Mouse (Mus musculus): ENCODE measurements at regions not wholly inside any gene's neighbourhood (a gene's known extent, or its start where the extent isn't known, plus 50 kb on each side); places are given as distances from the start of the nearest gene placed in this dataset.
"Not testable (repeated sequence)": the region's sequence is repeated elsewhere in the genome, so short reads cannot be mapped to it uniquely, and the experiment has no call there.

DNA sequence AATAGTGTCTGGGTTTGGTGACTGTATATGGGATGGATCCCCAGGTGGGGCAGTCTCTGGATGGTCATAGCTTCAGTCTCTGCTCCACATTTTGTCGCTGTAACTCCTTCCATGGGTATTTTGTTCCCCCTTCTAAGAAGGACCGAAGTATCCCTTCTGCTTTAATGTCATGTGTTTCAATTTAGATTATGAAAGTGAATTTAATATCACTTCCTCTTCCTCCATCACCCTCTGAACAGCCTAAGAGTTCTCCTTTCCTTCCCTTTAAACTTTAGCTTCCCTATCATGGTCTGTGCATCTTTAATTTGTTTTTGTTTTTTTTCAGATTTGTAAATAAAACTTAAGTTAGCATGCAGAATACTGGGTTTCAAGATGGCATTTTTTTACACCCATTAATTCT is 211.0 kb upstream of the Phyhipl start:
- no peak for DNase-seq
- intact Hi-C loops (cut with DNase I), result no loop called here

DNA sequence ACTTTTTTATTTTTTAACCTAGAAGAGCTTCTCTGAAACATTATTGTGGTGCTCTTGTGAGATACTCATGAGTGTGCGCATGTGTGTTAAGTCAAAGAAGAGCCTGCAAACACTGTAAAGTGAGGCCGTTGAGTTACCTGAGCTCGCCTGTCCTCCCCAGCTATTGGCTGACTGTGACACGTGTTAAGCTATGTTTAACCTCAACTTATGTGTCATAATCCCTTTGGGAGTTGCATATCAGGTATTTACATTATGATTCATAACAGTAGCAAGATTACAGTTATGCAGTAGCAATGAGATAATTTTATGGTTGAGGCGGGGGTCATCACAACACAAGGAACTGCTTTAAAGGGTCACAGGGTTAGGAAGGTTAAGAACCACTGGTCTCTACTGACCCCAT is 208.9 kb upstream of the Phyhipl start:
- DNase-seq, result no peak
- intact Hi-C loops (cut with DNase I), result no loop called here

DNA sequence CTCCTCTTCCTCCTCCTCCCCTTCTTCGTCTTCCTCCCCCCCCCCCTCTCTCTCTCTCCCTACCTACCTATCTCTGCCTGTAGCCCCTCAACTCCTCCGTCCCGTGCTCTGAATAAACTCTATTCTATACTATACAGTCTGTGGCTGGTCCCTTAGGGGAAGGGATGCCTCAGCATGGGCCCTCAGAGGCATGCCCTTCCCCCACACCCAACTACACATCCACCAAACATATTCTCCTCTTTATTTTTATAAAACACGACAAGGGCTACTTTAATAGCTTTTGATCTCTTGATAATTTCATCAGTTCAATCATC is 206.2 kb upstream of the Phyhipl start:
- DNase-seq, result no peak
- intact Hi-C loops (cut with DNase I), result no loop called here

DNA sequence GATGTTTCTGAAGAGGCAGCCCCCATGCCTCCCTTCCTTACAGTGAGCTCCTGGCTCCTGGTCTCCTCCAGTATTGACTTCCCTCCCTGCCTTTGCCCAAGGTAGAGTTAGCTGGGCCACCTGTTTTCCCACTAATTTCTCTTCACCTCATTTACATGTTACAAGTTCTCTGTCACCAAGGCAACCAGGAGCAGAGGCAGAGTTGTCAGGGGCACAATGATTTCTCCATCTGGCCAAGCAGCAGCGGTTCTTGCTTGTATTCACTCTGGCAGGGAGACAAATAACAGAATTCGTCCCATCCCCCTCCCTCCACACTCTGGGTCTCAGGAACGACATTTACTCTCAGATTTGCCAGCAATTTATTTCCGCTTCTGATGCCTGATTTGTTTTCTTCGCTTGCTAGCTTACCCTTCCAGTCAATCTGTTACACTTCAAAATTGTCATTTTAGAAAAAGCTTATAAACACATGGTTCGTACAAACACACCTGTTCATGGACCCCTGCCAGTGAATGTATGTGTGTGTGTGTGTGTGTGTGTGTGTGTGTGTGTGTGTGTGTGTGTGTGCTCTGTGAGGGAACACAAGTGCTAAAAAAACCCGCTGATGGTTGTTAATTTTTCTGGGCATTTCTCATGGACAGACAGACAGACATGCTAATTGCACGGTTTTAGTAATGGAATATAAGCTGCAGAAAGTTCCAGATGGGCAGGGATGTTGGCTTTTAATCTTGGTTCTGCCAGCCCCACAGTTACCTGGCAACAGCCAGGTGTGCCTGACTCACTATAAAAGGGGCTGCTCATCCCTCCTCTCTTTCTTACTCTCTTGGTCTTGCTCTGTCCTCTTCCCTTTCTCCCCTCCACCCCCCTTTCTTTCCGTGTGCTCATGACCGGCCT is 205.6 kb upstream of the Phyhipl start:
- DNase-seq, result peak; percentile 37
- intact Hi-C loops (cut with DNase I), result no loop called here

DNA sequence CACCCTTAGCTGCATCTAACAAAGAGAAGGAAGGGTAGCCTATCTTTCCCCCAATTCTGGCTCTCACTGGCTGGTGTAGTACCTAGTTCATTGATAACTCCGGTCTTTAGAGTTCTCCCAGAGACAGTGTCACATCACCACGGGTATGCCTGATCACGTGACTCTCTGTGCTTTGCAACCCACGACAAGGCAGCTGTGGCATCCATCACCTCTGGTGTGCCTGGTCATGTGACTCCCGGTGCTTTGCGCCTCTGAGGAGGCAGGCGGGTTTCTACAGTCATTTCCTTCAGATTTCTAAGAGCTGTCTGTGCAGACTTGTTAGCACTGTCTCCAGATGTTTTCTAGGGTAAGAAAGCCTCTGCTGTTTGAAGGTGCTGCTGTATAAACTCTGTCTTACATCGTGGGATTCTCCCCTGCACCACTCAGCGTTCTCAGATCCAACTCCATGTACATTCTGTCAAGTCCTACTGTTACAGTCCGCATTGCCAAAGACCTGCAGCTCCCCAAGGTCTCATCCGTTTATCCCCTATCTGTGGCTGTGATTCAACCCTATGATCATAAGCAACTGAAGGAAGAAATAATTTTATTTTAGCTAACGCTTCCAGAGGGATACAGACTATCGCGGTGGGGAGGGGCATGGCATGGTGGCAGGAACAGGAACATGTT is 201.5 kb upstream of the Phyhipl start:
- intact Hi-C loops (cut with DNase I), result loop anchor here (10.0 kb wide), 1 partner anchor 88 kb away; no protein-coding TSS in a partner anchor
- no peak for DNase-seq

DNA sequence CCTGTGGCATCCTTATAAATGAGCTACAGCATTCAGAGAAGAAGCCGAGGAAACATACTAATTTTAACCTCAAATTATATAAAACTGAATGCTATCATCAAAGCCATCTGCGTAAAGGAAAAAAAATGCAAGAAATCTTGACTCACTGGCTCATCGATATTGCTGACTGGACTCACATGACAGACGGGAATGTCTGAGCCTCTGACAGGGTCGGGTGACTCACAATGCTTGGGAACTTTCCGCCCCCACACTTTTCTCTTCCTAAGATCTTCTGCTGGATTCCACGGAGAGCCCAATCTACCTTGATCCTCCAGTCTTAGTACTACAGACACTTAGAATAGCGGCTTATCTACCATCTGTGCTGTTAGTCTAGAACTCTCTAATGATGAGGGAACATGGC is 200.2 kb upstream of the Phyhipl start:
- DNase-seq, result no peak
- intact Hi-C loops (cut with DNase I), result loop anchor here (10.0 kb wide), 1 partner anchor 89 kb away; no protein-coding TSS in a partner anchor

DNA sequence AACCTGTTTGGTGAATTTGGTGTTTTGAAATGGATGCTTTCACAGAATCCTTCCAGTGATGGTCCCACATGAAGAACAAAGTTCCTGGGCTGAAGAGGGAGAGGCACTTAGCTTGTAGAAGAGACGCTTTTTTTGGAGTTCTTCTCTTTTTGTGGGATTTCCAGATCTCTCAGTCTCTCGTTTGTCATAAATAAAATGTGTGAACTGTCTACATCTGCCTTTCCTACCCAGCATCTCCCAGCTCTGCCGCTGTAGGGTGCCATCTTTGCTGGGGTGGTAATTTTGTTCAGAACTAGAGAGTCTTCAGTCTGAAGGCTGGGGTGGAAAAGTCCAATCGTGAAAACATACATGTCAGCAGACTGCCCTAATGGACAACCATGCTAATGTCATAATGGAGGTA is 197.8 kb upstream of the Phyhipl start:
- intact Hi-C loops (cut with DNase I), result loop anchor here (10.0 kb wide), 1 partner anchor 91 kb away; no protein-coding TSS in a partner anchor
- no peak for DNase-seq

DNA sequence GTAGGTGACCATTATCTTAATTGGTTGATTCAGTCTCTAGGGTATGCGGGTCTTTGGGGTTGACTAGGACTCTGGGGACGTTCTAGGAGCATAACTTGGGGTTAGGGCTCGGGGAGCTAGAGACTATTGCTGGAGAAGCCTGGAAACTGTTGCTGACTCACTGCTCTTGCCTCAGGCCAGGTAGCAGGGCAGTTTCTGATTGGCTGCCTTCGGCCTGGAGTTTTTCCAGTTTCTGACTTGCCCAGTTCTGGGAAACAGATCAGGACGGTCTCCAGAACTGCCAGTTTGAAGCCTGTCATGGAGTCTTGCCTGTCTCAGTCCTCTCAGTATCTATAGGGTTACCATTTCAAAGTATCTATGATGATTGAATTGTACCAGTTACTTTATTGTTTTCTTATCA is 192.4 kb upstream of the Phyhipl start:
- intact Hi-C loops (cut with DNase I), result no loop called here
- DNase-seq, result no peak

DNA sequence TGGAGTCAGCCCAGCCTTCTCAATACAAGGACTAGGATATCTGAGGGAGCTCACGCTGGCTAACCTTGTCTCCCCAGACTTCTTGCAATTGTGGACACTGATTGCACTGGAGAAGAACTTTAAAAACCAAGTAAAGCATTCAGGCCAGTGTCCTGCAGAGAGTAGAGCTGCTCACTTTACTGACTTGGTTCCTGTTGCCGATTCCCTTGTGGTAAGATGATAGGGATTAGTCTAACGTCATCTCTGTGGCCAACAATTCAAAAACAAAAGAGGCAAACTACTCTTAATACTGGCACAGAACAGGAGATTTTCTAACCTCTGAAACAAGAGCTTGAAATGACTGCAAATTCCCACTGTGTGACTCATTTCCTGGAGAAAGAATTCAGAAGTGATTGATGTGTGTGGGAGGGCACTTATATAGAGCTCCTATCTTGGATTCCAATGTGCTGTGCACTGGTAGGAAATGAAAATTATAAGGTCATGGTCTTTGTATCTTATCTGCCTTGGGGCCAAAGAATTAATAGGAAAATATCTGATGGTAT is 191.6 kb upstream of the Phyhipl start:
- intact Hi-C loops (cut with DNase I), result no loop called here

DNA sequence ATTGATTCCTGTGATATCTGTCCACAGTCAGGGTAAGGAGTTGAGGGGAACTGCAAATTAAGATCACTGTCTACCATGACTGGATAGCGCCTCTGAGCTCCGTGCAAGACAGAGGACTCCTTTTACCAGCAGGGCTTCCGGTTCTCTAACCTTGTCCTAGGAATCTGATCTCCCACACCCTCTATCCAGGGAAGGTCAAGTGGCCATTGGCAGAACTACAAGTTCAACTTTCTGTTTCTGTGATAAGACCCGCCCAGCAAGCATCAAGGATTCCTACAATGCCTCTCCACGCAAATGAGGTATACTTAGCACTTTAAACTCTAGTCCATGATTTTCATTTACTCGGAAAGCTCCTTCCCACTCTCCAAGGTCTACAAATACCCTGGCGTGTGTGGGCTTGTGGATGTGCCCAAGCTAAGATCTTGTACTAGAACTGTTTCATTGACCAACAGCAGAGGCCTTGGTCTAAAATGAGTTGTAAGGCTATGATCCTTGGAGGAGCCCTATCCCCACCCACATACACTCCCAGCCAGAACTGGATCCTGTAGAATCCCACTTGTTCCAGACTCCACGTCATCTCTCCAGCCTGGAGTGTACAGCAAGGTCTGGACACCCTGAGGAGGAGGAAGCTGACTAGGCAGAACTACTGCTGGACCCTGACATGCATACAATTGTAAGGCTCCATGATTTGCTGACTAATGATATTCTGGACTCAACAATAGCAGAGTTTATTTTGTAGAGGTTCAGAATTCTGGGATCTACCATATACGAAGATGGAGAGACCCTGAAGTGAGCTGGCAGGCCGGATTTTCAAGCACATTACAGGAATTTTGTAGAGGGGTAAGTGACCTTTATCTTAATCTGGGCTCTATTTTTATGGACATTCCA is 190.8 kb upstream of the Phyhipl start:
- intact Hi-C loops (cut with DNase I), result no loop called here
- no peak for DNase-seq

More for the DNA sequence above, 191.6 kb upstream of the Phyhipl start:
- DNase-seq, result no peak

DNA sequence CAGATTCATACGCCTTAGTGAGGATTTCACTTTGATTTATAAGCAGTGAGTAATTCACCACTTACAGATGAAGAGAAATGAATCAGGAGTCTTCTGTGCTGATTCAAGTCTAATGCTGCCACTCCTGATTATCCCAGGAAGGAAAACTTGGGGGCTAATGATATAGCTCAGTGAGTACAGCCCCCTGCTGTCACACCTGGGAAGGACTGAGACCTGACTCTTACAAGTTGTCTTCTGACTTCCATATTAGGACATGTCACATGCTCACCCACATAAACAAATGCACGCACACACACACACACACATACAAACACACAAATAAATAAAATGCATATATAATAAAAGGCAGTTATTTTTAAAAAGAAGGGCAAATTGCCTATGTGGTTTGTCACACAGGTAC is 188.1 kb upstream of the Phyhipl start:
- intact Hi-C loops (cut with DNase I), result no loop called here
- DNase-seq, result no peak

DNA sequence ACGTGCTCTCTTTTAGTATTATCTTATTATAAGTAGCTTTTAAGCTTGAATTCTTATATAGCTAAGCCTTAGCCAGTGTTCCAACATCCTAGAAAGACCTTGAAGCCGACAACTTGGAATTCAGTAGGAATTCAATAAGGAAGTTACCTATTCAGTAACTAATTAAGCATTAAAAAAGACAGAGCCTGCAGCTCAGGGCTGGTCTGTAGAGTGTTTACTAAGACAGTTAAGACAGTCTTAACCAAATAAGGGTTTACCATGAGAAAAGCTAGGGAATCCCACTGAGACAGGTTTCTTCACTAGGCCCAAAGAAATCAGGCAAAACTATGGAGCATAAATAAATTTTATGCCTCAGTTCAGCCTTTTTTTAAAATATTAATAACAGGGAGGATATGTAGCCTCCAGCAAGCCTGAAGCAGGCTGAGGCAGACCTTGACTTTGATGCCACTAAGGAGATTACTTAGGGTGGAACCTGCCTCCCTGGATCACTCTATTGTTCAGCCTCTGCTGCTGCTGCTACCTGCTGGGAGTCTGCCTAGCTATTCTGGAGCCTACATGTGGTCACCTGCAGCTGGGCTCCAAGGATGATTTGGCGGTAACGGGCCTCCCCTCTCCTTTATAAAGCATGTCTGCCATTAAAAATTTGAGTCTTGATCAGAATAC is 186.5 kb upstream of the Phyhipl start:
- DNase-seq, result no peak
- intact Hi-C loops (cut with DNase I), result no loop called here

DNA sequence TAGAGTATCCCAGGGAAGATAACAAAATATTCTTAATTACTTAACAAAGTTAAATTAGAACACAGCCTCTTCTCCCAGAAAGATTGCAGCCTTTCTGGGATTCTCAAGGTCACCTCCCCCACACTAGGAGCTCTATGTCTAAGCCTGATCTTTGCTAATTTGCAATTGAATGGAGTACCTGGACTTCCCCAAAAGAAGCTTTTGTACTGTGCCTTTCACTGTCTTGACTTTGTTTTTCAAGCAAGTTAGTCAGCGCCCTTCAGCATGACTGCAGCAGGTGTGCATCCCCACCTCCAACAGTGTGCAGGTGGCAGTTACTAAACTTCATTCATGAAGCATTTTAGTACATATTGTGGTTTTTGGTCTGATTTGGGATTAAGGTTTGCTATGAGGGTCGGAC is 185.4 kb upstream of the Phyhipl start:
- intact Hi-C loops (cut with DNase I); DNase-seq: not testable (repeated sequence)

DNA sequence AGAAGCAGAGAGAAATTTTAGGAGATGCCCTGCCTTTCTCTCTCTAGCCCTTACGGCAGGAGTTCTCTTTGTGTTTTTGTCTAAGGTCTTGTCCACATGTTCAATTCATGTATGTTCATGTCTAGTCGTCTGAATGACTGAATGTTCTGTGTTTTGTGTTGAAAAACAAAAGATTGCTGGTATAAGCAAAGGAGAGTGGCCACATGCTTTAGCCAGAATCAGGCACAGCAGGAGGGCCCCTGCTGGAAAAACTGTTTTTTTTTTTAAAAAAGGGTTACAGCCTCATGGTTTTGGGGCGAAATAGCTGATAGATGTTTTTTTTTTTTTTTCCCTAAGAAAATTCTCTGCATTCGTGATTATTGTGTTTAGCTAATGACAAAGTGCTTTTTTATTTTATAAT is 182.4 kb upstream of the Phyhipl start:
- intact Hi-C loops (cut with DNase I), result no loop called here
- DNase-seq, result no peak

DNA sequence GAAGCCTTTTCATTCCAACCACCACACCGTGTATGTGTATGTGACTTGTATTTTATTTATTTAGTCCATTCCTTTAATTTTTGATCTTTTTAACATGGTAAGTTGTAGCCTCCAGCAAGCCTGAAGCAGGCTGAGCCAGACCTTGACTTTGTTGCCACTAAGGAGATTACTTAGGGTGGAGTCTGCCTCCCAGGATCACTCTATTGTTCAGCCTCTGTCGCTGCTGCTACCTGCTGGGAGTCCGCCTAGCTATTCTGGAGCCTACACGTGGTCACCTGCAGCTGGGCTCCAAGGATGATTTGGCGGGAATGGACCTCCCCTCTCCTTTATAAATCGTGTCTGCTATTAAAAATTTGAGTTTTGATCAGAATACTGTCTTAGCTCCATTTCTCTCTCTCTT is 181.6 kb upstream of the Phyhipl start:
- DNase-seq, result no peak
- intact Hi-C loops (cut with DNase I), result no loop called here

DNA sequence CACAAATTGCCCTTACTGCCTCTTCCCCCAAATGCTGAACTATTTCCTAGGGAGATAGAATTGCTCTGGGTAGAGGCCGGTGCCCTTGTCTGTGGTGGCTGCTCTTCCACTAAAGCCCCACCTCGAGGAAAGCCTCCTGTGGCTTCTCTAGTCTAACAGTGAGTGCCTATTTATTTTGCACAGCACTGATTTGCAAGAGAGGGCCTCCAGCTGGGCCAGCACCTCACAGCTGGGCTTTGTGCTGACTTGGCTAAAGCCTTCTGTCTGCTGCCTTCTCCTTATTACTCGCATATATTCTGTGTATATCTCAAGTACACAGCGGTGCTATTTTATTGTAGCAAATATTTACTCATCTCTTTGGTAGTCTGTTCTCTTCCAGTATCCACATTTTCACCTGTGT is 176.9 kb upstream of the Phyhipl start:
- intact Hi-C loops (cut with DNase I), result no loop called here
- DNase-seq, result no peak

DNA sequence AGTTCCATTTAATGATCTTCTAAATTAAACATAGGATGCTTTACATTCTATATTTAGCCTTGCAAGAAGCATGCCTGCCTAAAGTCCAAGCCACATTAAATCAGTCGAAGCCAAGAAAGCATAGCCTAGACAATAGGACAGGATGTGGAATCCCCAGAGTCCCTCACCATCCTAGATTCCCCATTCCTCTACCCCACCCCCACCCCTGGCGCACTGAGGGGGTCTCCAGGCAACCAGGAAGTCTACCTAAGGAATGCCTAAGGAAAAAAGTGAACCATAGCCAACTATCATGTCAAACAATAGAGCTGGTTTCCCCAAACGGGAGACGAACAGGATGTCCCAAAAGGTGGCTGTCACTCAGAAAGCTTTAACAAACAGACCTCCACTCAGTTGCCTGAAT is 172.5 kb upstream of the Phyhipl start:
- no peak for DNase-seq
- intact Hi-C loops (cut with DNase I), result no loop called here

DNA sequence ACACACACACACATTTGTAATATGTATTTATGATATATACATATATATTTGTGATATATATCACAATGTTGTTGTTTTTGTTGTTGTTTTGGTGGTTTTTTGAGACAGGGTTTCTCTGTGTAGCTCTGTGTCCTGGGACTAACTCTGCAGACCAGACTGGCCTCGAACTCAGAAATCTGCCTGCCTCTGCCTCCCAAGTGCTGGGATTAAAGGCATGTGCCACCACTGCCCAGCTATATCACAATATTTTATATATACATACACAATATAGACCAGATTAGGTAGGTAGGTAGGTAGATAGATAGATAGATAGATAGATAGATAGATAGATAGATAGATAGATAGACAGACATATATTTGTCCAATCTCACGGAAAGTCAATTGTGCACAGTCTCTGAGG is 171.8 kb upstream of the Phyhipl start:
- DNase-seq; intact Hi-C loops (cut with DNase I): not testable (repeated sequence)

DNA sequence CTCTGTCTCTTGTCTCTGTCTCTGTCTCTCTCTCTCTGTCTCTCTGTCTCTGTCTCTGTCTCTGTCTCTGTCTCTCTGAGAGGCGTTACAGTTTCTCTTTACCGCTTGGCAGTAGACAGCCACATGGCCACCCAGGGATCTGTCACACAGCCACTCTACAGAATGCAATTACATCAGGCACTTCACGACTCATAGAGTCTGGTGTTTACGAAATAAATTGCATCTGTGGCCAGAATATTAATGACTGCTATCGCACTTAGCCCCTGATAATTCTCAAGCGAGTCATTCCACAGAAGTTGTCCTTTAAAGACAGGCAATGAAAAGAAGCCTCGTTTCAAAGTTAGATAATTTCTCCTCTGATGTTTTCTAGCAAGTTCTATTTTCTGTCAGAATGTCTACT is 170.9 kb upstream of the Phyhipl start:
- intact Hi-C loops (cut with DNase I), result no loop called here
- no peak for DNase-seq

DNA sequence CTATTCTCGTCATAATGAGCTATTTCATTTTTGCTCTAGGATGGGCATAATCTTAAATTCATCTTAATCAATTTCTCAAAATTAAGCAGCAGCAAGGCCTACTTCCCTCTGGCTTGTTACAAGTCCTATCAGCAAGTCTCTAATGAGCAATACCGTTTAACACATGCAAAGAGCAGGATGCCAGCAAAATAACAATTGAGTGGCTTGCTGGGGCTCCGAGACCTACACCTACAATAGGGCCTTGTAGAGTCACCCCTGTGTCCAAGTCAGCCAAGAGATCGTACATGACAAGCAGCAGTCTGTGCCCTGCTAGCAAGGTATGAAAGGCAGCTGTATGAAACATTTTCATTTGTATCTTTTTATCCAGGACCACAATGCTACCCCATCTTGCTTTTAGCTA is 169.7 kb upstream of the Phyhipl start:
- no peak for DNase-seq

DNA sequence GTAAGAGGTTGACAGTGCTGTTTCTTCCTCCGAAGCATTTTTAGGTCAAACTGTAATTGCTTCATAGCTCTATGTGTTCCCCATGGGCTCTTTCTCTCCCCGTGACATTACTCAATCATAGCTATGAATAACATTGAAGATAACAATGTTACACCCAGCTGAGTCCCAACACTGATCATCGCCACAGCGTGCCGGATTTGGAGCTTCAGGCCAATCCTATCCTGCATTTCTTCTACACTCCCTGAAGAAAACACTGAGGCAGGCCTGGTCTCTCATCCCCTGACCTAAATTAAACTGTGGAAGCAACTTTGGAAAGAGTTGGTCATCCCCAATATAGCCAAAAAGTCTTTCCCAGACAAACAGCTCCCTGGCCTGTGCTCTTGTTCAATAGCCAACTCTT is 168.7 kb upstream of the Phyhipl start:
- DNase-seq, result no peak
- intact Hi-C loops (cut with DNase I), result no loop called here

More for the DNA sequence above, 169.7 kb upstream of the Phyhipl start:
- intact Hi-C loops (cut with DNase I), result no loop called here

Data from left cerebral cortex, postnatal 4 days (tissue).